Mouse (Mus musculus): ENCODE measurements around the gene Rbm20. TPM values are rescaled to one million over a fixed set of nuclear protein-coding genes. Genes with fewer than 3 reads are reported as not detected.

The Rbm20 gene
- total RNA-seq, 1 experiment: 2.5 TPM

DNA sequence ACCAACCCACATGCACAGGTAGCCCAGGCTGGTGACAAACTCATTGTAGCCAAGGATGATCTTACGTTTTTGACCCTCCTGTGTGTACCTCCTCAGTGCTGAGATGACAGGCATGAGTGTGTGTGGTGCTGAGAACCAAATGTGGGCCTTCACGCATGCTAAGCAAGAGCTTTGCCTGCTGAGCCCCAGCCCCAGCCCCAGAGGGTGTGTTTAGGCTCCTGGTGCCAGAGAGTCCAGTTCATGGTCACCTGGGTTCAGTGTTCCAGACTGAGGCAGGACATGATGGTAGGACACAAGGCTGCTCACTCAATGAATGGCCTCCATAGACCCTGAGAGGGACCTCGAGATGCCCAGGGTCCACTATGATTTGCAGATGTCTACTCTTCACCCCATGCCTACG, 11.7 kb upstream of the Rbm20 start:
- Histone ChIP-seq H3K9ac (ENCODE audit: insufficient read depth, low read depth, low read length, poor library complexity, severe bottlenecking) (no peak overlapping the region), H3K4me3 (ENCODE audit: insufficient read depth in 1 of 2, low read depth in 1 of 2, low read length in 2 of 2, poor library complexity in 1 of 2, severe bottlenecking in 1 of 2) (no peak overlapping the region), H3K4me1 (ENCODE audit: control insufficient read depth in 2 of 2, insufficient read depth in 2 of 2, low read length in 2 of 2, poor library complexity in 1 of 2) (peaks cover 0 to 5% of the 10 kb centered on the region in 2 experiments; a peak in 1 of 4 replicates), H3K9me3 (ENCODE audit: control insufficient read depth, insufficient read depth, low read depth, low read length) (no peaks in the 10 kb centered on the region), H3K27ac (ENCODE audit: insufficient read depth, low read depth, low read length, poor library complexity, severe bottlenecking) (no peak overlapping the region), H3K36me3 (ENCODE audit: control insufficient read depth, insufficient read depth, low read length, poor library complexity, severe bottlenecking) (no peaks in the 10 kb centered on the region)
- TF ChIP-seq HCFC1 (IDR thresholded peaks at IDR 0.05; ENCODE audit: borderline replicate concordance, insufficient read depth, low read length) (no peak), MAFK (IDR thresholded peaks at IDR 0.05; ENCODE audit: insufficient read depth, low read depth, low read length) (no peak), ZNF384 (IDR thresholded peaks at IDR 0.05; ENCODE audit: low read depth, low read length) (no peak), CHD2 (IDR thresholded peaks at IDR 0.05; ENCODE audit: low read depth, low read length) (no peak), ZC3H11A (IDR thresholded peaks at IDR 0.05; ENCODE audit: borderline replicate concordance, low read depth, low read length) (no peak)
- in situ Hi-C loops (cut with MboI; ENCODE audit: low sequenced_read_pairs in 2 of 2, unreplicated experiment in 2 of 2): no loop called here
- no peak for DNase-seq (ENCODE audit: low read depth, low spot score)

DNA sequence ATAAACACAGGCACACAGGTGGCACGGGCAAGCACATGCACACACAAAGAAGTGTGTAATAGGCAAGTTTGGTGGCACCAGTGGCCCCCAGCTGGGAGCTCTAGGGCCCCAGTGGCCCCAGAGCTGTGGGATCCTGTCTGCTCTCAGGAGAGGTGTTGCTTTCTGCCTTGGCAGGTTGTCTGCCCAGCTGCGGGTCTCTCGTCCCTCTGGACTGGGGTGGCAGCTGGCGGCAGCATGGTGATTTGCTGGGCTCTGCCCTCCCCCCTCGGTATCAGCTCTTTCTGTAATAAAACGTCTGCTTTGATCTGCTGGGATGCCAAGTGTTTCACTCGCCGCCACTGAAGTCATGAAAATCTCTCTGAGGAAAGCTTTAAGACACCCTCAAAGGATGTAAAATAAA, 10.4 kb upstream of the Rbm20 start:
- TF ChIP-seq ZC3H11A (IDR thresholded peaks at IDR 0.05; ENCODE audit: borderline replicate concordance, low read depth, low read length) (no peak), CHD2 (IDR thresholded peaks at IDR 0.05; ENCODE audit: low read depth, low read length) (no peak), HCFC1 (IDR thresholded peaks at IDR 0.05; ENCODE audit: borderline replicate concordance, insufficient read depth, low read length) (no peak), ZNF384 (IDR thresholded peaks at IDR 0.05; ENCODE audit: low read depth, low read length) (no peak), MAFK (IDR thresholded peaks at IDR 0.05; ENCODE audit: insufficient read depth, low read depth, low read length) (no peak)
- no peak overlapping the region for H3K4me3 ChIP-seq (ENCODE audit: insufficient read depth in 1 of 2, low read depth in 1 of 2, low read length in 2 of 2, poor library complexity in 1 of 2, severe bottlenecking in 1 of 2)
- no peak overlapping the region for H3K9ac ChIP-seq (ENCODE audit: insufficient read depth, low read depth, low read length, poor library complexity, severe bottlenecking)
- H3K9me3 ChIP-seq (ENCODE audit: control insufficient read depth, insufficient read depth, low read depth, low read length): no peaks in the 10 kb centered on the region
- no peaks in the 10 kb centered on the region for H3K36me3 ChIP-seq (ENCODE audit: control insufficient read depth, insufficient read depth, low read length, poor library complexity, severe bottlenecking)
- in situ Hi-C loops (cut with MboI; ENCODE audit: low sequenced_read_pairs in 2 of 2, unreplicated experiment in 2 of 2): no loop called here
- no peak for DNase-seq (ENCODE audit: low read depth, low spot score)
- no peak overlapping the region for H3K27ac ChIP-seq (ENCODE audit: insufficient read depth, low read depth, low read length, poor library complexity, severe bottlenecking)
- peaks cover 0 to 5% of the 10 kb centered on the region in 2 experiments; a peak in 1 of 4 replicates for H3K4me1 ChIP-seq (ENCODE audit: control insufficient read depth in 2 of 2, insufficient read depth in 2 of 2, low read length in 2 of 2, poor library complexity in 1 of 2)

DNA sequence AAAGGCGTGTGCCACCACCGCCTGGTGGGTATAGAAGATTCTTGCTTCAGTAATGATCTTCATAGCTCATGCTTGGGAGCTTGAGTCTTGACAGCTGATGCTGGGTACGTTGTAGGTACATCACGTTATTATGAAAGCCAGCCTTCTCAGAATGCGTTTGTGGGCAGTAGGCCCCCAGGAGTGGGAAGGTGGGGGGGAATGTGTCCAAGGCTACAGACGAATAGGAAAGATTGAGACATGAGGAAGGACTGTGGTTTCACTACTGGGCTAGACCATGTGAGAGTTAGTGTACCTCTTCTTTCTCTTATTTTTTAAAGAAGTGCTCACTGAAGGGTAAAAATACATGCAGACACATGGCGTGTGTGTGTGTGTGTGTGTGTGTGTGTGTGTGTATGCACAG, 8.3 kb upstream of the Rbm20 start:
- TF ChIP-seq ZC3H11A (IDR thresholded peaks at IDR 0.05; ENCODE audit: borderline replicate concordance, low read depth, low read length) (no peak), ZNF384 (IDR thresholded peaks at IDR 0.05; ENCODE audit: low read depth, low read length) (no peak), CHD2 (IDR thresholded peaks at IDR 0.05; ENCODE audit: low read depth, low read length) (no peak), HCFC1 (IDR thresholded peaks at IDR 0.05; ENCODE audit: borderline replicate concordance, insufficient read depth, low read length) (no peak), MAFK (IDR thresholded peaks at IDR 0.05; ENCODE audit: insufficient read depth, low read depth, low read length) (no peak)

DNA sequence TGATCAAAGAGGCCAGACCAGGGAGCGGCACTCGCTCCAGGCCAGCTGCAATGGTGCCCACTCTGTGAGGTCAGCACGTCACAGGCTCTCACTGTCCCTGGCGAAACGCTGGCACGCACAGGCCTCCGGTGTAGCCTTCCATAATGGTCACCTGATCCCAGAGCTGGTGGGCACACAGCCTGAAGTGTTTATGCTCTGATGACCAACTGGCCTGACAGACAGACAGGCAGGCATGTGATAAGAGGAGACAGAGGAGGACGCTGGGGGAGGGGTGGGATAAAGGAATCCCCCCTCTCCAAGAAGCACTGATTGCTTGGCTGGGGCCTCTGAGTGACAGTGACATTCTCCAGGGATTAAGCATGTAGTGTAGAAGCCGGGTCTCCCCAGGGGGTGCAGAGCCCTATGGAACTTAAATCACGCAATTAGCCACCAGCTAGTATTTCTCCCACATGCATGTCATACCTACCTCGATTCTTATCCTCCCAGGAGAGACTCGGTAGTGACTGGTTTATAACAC, 6.4 kb upstream of the Rbm20 start:
- H3K9ac ChIP-seq (ENCODE audit: insufficient read depth, low read depth, low read length, poor library complexity, severe bottlenecking): no peak overlapping the region
- DNase-seq (ENCODE audit: low read depth, low spot score): no peak
- no peaks in the 10 kb centered on the region for H3K9me3 ChIP-seq (ENCODE audit: control insufficient read depth, insufficient read depth, low read depth, low read length)
- H3K4me1 ChIP-seq (ENCODE audit: control insufficient read depth in 2 of 2, insufficient read depth in 2 of 2, low read length in 2 of 2, poor library complexity in 1 of 2): peaks cover 1 to 6% of the 10 kb centered on the region in 2 experiments; a peak in 2 of 4 replicates
- no peak for TF ChIP-seq ZC3H11A (IDR thresholded peaks at IDR 0.05; ENCODE audit: borderline replicate concordance, low read depth, low read length)
- TF ChIP-seq MAFK (IDR thresholded peaks at IDR 0.05; ENCODE audit: insufficient read depth, low read depth, low read length): no peak
- no peak for TF ChIP-seq CHD2 (IDR thresholded peaks at IDR 0.05; ENCODE audit: low read depth, low read length)
- no peak for TF ChIP-seq ZNF384 (IDR thresholded peaks at IDR 0.05; ENCODE audit: low read depth, low read length)
- no peak for TF ChIP-seq HCFC1 (IDR thresholded peaks at IDR 0.05; ENCODE audit: borderline replicate concordance, insufficient read depth, low read length)
- no peak overlapping the region for H3K4me3 ChIP-seq (ENCODE audit: insufficient read depth in 1 of 2, low read depth in 1 of 2, low read length in 2 of 2, poor library complexity in 1 of 2, severe bottlenecking in 1 of 2)
- no peaks in the 10 kb centered on the region for H3K36me3 ChIP-seq (ENCODE audit: control insufficient read depth, insufficient read depth, low read length, poor library complexity, severe bottlenecking)
- in situ Hi-C loops (cut with MboI; ENCODE audit: low sequenced_read_pairs in 2 of 2, unreplicated experiment in 2 of 2): no loop called here
- H3K27ac ChIP-seq (ENCODE audit: insufficient read depth, low read depth, low read length, poor library complexity, severe bottlenecking): no peak overlapping the region

More for the DNA sequence above, 8.3 kb upstream of the Rbm20 start:
- no peak for DNase-seq (ENCODE audit: low read depth, low spot score)
- in situ Hi-C loops (cut with MboI; ENCODE audit: low sequenced_read_pairs in 2 of 2, unreplicated experiment in 2 of 2): no loop called here
- Histone ChIP-seq H3K9ac (ENCODE audit: insufficient read depth, low read depth, low read length, poor library complexity, severe bottlenecking) (no peak overlapping the region), H3K36me3 (ENCODE audit: control insufficient read depth, insufficient read depth, low read length, poor library complexity, severe bottlenecking) (no peaks in the 10 kb centered on the region), H3K27ac (ENCODE audit: insufficient read depth, low read depth, low read length, poor library complexity, severe bottlenecking) (no peak overlapping the region), H3K9me3 (ENCODE audit: control insufficient read depth, insufficient read depth, low read depth, low read length) (no peaks in the 10 kb centered on the region), H3K4me3 (ENCODE audit: insufficient read depth in 1 of 2, low read depth in 1 of 2, low read length in 2 of 2, poor library complexity in 1 of 2, severe bottlenecking in 1 of 2) (no peak overlapping the region), H3K4me1 (ENCODE audit: control insufficient read depth in 2 of 2, insufficient read depth in 2 of 2, low read length in 2 of 2, poor library complexity in 1 of 2) (peaks cover 0 to 3% of the 10 kb centered on the region in 2 experiments; a peak in 1 of 4 replicates)
